Mouse (Mus musculus) forelimb bud, embryonic 11.5 days (tissue): ENCODE results near the gene Cpt2.

ENCODE experiments used
- DNase-seq: peaks from one replicate; pipeline ENCODE4 v3.0.0-alpha.2; 2012; ENCODE audit warnings: low read depth, low spot score

Gene Cpt2

DNA sequence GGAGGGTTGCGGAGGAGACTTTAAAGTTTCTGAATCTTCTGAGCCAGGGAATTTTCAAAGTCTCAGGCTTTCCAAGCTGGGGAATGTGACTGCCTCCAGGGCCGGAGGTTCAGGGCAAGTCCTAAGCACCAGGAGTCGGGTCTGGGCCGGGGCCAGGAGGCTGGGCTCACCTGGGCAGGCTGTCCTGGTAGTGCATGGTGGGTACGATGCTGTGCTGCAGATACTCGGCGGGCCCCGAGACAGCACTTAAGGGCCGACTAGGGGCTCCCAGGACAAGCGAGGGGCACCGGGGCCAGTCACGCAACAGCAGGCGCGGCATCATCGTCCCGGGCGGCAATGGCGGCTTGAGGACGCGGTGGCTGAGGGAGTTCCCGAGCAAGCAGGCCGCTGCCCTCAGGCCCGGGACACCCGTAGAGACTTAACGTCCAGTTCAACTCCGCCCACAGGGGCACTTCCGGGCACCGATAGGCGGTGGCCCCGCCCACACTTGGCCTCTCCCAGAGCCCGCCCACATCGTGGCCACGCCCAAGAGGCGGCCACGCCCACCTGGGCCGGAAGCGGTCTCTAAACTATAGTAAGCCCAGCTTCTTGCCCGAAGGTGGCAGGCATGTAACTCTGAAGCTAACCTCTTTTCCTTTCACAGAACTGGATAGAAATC, at the start of gene Cpt2:
Gene Cpt2 (minus strand): TSS at position 466 of the 658 bp plus-strand sequence.
- peak; percentile 94 for DNase-seq

DNA sequence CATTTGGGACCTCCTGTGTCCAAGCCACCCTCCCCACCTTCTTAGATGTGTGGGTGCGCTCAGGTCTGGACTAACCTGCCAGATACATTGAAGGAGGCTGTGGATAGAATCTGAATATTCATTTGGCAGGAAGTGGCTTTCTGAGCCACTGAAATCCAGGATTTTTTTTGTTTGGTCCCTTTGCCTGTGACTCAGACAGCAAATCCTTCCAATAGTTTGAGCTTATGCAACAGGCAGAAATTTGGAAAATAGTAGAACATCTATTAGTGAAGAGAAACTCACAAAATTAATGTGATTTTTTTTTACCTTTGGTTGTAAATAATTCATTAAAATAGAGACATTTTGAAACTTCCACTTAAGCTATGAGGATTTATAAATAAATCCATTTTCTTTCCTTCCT, 47.8 kb upstream of the Cpt2 start:
- DNase-seq = no peak

DNA sequence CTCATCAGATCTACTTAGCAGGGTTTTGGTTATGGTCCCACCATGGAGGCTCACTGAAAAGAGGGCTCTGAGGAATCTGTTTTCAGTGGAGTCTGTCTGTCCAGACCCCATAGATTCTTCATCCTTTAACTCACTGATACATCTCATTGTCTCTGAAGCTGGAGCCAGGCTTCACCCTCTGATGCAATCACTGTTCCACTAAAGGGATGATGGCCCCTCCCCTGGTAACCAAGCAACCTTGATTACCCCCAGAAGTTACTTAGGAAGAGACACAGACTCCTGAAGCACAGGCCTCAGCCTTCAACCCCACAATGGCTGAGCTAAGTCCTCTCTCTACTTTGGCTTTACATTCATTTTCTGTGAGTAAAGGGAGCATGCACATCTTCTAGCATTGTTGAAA, 46.4 kb upstream of the Cpt2 start:
- DNase-seq = no peak

DNA sequence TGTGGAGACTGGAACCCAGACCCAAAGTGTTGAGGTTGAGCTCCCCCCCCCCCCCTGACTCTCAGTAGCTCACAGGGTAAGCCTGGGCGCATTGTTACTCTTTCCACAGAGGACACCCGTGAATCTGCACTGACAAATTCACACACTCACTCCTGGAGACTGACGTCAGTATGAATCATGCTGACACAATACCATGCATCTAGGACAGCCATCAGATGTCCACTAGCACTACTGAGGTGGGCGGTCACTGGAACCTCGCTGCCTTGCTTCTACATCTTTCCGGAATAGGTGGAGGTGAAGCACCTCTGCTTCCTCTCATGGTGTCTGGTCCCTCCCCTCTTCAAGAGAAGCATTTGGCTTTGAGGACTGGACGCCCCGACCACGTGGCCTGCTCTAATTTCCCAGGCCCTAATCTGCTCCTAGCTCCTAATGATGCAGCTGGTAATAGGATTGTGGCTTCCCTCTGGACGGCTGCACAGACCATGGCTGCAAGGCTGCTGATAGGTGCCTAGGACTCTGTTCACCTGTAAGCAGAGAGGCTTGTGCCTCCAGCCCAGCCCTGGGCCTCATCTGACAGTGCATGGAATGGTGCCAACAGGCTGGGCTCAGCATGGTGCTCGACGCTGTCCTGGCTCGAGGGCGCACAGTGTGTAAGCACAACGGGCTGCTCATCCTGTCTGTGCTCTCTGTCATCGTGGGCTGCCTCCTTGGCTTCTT, 44.7 kb upstream of the Cpt2 start, which contains the start of gene Slc1a7:
Gene Slc1a7 (plus strand): TSS at position 367 of the 717 bp plus-strand sequence.
- DNase-seq = no peak

DNA sequence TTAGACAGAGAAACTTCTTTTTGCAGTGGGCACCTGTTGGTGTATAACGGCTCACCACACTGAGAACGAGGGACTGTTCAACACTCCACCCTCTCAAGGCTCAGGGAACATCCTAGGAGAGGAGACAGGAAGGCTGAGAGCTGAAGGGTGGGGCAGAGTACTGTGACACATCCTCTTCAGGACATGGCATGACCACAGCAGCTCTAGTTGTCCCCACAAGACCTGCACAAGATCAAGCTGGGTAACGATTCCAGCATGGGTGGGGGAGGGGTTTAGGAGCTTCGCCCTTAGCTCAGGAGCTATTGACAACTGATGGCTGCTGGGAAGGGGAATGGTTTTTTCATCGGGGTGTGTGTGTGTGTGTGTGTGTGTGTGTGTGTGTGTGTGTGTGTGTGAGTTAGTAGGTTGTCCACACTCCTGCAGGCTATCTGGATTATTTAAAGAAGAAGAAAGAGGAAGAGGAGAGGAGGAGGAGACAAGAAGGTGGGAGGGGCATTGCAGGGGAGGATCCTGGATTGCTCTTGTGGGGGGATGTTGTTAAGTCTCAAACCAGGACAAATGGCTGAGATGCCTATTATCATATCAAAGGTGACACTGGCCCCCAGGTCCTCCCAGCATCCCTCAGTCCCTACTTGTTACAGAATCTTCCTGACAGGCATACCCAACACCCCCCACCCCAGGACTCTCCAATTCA, 43.2 kb upstream of the Cpt2 start:
- DNase-seq = no peak

DNA sequence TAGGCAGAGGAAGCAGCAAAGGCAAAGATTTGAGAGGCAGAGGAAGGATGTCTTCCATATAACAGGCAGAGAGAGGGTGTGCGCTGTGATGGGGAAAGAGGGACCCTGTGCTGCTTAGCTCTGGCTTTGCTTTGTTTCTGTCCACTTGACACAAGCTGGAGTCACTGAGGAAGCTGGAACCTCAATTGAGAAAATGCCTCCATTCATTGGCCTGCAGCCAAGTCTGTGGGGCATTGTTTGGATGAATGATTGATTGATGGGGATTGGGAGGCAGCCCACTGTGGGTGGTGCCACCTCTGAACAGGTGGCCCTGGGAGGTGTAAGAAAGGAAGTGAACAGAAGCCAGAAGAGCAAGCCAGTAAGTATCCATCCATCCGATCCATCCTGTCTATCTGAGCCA, 39.4 kb upstream of the Cpt2 start:
- no peak for DNase-seq

DNA sequence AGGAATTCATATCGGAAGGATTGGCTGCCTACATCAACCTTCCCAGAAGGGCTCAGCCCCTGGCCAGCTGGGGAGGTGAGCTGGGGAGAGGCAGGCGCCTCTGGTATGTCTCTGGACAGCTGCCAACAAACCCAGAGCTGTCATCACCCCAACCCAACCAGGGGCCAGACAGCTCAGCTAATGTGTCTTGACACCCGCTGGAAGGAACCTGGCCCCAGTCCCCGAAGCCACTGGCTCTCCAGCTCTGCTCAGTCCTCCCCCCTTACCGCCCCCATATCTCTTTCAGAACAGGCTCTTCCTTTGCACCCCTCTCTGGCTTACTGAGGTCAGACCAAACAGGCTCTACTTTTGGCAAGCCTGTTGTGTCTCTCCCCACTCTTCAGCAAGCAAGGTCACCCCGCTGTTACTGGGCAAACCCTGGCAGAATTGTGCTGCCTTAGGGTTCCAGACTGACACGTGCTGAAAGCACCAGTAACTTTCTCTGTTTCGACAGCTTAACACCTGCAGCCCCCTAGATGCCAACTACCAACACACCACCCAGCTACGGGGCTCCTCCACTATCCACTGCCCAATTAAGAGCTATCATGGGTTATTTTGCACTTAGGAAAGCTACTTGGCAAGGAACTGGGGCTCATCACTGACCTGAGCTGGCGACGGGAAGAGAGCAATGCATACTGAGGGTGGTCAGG, 38.8 kb upstream of the Cpt2 start:
- DNase-seq = peak; percentile 40

DNA sequence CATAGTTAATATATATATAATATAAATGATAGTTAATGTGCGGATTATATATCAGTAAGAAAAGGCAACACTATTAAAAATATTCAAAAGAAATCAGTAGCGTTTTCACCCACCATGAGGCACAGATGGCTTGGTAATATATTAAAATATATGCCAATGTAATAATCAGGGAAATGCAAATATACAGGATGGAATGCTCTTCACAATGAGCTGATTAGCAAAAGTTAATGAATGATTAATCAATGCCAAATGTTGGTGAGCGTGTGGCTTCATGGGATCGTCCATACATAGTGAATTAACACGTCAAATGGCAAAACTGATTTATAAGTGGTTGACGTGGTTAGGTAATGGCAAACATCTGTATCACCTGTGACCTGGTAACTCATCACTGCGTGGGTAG, 35.1 kb upstream of the Cpt2 start:
- DNase-seq = no peak

DNA sequence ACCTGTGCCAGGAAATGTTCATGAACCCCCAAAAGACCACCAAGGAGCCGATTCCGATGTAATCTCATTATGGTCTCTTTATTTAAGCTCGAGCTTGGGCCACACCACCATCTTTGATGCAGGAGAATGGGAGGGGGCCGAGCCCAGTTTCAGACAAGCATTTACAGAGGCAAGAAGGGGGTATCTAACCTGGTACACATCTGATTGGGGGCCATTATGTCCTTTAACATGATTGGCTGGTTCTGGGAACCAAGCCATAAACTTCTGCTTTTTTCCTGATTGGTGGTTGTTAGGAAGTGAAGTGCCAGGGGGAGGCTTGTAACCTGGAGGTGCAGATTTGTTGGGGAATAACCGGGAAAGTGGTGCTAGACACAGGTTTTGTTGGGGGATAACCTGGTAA, 32.3 kb upstream of the Cpt2 start:
- DNase-seq = no peak

DNA sequence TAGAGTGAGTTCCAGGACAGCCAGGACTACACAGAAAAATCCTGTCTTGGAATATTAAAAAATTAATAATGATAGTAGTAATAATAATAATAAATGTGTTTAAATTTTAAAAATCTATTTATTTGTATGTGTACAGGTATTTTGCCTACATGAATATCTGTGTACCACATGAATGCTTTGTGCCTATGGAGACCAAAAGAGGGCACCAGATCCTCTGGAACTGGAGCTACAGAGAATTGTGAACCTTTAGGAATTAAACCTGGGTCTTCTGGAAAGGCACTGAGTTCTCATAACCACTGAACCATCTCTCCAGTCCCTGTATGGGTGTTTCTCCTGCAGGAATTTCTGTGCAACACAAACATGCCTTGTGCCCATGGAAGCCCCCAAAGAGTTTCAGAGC, 29.4 kb upstream of the Cpt2 start:
- DNase-seq = no peak

DNA sequence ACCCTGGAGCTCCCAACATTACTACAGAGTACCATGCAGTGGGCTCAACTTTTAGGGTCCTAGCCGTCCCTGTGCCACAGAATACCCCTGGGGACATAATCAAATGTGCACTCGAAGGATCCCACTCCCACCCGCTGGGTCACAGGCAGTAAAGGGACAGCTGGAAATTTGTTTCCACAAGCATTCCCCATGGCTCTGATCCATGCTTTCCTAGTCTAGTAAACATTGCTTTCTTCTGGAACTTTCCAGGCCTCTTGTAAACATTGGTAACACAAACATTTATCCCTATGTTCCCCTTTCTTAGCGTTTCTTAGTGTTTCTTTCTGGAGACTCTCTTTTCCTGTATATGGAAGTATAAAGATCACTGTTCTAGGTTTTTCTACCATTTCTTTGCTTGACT, 26.5 kb upstream of the Cpt2 start:
- no peak for DNase-seq

DNA sequence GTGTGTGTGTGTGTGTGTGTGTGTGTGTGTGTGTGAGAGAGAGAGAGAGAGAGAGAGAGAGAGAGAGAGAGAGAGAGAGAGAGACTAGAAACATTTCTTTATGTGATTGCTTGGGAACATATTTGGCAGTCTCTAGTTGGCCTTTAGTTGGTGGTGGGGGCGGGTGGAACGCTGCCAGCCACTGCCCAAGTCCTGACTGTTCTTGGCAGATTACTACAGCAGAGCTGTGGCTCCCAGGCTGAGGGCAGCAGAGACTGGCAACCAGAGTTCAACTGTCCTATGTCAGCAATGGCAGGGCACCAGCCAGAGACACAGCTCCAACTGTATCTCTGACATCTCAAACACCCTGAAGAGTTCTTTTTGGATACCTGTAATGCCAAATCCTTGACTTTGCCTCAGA, 20.7 kb upstream of the Cpt2 start:
- DNase-seq = no peak

DNA sequence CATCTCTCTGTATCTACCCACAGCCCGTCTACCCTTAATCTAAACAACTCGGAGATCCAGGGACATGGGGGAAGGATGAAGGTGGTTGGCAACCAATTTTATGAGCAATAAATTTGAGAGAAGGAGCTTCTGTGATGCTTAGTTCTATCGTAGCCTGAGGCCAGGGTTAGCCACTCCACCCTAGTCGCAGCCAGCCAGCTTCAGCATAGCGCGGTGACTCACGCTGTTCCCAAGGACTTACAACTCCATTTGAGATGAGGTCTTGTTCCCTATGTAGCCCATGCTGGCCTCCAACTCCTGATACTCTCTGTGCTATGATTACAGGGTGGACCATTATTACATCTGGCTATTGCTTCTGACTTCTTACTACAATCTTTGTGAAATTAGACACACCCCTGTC, 19.3 kb upstream of the Cpt2 start:
- no peak for DNase-seq

DNA sequence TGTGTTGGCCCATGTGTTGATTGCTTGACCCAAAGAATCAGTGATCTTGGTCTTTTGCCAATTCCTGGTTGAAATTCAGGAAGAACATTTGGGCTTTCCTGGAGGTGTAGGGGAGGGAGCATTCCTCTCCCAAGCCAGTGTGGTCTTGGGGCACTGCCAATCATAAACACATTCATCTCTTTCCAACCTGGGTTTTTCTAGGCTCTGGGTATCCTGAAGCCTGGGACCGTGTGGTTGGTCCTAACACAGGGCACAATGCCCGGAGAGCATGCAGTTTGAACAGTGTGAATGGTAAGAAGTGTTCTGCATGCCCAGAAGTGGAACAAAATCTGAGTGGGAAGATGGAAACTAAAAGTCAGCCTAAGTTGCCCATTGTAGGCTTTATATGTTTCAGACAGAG, 14.7 kb upstream of the Cpt2 start:
- no peak for DNase-seq

DNA sequence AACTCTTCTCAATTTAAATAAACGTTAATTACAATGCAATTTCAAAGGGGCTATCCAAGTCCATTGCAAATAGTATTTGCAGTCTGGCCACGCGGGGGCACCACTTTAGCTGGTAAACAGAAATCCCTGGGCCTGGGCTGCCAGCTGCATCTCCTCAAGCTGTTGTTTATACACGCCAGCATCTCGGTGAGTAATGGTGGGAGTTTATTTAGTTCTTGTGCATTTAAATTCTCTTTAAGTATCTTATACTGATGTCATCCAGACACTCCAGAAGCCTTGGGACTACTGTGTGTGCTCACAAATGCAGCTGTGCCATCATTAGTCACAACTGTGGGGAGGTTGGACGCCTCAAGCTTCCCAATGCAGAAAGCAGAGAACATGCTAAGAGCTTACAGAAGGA, 13.9 kb upstream of the Cpt2 start:
- DNase-seq = peak; percentile 43

DNA sequence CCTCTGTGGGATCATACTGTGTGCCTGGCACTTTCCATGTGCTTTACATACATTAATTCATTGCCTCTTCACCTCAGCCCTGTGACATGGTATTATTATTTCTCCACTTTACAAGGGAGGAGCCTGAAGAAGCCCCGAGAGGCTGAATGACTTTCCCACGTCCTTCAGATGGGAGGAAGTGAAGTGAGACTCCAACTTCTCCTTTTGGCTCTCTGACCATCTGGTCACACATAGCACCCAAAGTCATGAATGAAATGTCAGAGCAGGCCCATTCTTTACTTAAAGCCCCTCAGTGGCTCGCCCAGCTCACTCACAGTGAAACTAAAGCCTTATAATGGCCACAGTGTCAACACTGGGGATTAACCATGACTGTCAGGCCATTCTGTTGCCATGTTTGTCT, 11.8 kb upstream of the Cpt2 start:
- DNase-seq = no peak

DNA sequence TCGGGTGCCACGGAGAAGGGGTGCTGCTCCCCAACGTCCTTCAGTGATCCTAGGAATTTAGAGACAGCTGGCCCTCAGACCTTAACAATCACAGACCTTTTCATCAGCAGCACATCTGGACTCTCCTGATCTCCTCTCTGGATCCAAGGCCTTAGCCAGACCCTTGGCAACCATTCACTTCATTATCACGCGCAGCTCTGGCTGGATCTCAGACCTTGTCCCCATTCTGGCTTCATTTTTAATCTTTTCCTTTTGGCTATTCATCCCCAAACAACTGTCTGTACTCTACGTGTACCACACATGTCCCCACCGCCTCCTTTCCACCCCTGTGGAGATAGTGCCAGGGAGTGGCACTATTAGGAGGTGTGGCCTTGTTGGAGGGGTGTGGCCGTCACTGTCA, 9.8 kb upstream of the Cpt2 start:
- no peak for DNase-seq

DNA sequence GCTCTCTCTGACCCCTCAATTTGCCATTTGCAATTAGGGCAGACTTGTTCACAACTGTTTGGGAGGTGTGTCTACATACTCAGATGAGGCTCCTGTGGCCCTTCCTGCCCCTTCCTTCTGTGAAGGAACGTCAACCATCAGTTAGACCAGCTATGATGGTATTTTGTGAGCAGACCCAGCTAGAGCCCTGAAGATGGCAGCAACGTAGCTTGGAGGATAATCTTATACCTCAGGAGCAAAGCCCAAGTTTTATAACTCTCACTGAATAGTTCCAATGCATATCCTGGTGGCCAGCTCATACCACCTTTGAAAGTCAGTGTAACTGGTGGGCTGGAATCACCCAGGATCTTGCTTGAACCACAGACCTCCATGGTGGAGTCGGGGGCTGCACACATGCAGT, 8.0 kb upstream of the Cpt2 start:
- no peak for DNase-seq

DNA sequence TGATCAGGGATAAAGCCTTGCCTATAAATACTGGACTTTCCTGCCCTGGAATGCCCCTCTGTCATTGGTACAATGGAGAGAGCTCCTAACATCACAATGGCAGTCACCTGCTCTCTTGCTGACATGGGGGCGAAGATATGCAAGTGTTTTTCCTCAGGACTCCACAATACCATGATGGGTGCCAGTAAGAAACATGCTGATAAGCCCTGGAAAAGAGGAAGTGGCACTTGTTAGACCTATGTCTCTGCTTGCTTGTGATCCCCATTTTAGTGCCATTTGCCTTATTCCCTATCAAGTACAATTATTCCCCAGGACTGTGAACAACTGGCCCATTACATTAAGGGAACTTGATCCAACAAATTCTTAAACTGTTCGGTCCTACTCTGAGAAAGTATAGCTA, 5.3 kb upstream of the Cpt2 start:
- DNase-seq = no peak

DNA sequence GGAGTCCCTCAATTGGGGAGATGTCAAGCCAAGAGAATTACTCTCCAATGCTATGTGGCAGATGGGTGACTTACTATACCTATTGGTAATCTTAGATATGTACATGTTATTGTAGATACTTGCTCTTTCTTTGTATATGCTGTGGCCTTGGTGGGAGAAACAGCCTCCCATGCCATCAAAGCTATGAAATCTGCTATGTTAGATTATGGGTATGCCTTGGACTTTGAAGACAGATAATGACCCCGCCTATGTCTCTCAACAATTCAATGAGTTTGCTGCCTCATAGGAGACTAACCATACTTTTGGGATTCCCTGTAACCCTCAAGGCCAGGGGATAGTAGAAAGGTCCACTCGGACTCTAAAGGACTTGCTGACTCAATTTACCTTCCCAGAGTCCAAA, 4.9 kb upstream of the Cpt2 start:
- DNase-seq = no peak

DNA sequence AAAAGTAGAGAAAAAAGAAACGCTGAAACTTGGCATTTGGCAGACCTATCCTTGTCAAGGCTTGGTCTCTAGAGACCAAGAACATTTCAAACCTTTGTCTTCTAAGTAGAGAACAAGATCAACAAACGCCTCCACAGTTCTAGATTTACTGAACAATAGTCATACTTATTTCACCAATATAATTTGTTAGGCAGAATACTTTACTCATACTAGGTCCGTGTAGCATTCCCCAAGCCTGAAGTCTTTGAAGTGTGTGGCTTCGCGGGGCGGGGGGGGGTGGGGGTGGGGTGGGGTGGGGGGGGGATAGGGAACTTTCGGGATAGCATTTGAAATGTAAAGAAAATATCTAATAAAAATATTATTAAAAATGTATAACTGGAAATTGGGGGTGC, 389 bp upstream of the Cpt2 start:
- no peak for DNase-seq

DNA sequence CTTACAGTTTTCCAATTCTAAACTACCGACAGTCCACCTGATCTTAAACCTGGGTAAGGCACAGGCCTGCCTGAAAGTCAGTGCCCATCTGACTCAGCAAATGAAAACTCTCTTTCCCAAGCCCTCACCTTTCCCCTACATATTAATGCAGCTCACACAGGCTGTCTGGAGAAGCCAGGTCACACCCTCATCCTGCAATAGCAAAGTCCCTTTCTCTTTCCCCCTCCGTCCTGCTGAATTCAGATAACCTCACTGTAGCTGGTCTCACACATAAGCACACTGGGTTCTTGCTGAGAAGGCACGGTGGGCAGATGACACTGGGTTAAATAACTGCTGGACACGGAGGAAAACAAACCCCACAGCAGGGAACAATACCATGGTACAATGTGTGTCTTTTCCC, 1.5 kb downstream of the Cpt2 start:
- DNase-seq = no peak
